Mouse (Mus musculus) cerebellum, adult 9-11 months (tissue): ENCODE data around the gene Zranb1.

ENCODE experiments used
- DNase-seq: peaks from one replicate; pipeline ENCODE4 v3.0.0; 2022

The Zranb1 gene

GRCm38 (mm10) chr7:132930850-132931559 lies at the start of gene Zranb1:
Zranb1 (plus strand) TSS chr7:132931142.
- peak; percentile 99 for DNase-seq

- DNase-seq: no peak
Observed at GRCm38 (mm10) chr7:132882343-132882742, 48.6 kb upstream of the Zranb1 start.

GRCm38 (mm10) chr7:132884031-132884430 lies 46.9 kb upstream of the Zranb1 start:
- DNase-seq: no peak

DNA sequence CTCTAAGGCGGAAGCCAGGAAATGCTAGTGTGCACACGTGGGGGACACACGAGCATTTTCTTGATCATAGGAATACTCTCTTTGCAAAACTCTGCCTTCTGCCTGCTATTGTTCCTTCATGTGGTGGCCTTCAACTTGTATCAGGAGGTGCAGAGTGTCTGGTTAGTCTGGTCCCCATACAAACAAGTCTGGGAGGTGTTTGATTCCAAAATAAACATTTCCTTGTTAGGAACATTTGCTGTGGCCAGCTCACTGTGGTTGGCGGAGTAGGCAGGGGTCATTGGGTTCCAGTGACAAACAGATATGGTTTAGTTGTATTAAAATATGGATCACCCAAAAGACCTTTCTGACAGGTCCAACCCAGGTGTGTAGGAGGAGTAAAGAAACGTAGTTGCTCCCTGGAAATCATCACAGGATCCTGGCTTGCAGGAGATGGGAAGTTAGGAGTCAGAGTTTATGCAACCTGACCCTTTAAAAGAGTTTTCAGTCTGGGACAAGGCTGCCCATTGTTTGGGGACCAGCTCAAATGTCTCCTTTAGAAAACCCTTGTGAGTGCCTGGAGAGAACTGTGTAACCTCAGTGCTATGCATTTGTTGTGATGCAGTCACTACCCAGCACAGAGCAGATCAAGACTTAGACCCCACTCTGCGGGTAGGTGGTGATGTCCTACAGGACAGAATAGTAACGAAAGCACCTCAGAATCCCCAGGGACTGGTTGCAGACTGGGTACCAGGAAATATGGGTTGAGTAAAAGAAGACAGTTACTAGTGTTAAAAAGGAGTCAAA lies 43.7 kb upstream of the Zranb1 start:
- DNase-seq: no peak

GRCm38 (mm10) chr7:132888052-132888451 lies 42.9 kb upstream of the Zranb1 start:
- no peak for DNase-seq

DNA sequence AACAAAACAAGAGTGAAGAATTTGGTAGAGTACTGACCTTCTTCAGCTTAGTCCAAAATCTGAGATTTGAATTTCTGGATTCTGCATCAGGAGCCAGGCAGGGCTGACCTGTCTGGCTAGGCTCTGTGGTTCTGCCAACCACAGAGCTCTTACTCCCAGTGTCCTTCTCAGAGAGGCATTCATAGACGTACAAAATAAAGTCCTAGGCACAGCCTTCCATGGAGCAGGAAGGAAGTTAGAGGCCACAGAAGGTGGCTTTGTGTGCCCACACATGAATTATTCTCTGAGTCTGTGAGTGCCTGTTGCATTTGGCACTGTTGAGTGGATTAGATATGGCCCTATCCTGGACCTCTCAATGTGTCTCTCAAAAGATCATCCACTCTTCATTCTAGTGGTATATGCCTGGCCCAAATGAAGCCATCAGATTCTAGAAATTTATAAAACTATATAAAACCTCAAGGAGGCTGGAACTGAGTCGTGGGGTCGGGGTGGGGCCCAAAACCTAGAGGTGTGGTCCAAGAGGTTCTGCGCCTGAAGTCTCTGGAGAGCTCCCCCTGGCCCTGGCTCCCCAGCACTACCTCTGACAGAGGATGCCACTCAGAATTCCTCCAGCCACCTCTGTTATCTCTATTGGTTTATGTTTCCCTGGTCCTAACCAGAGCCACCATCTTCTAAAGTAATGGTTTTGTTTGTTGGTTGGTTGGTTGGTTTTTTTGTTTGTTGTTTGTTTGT lies 42.3 kb upstream of the Zranb1 start:
- DNase-seq: no peak

DNA sequence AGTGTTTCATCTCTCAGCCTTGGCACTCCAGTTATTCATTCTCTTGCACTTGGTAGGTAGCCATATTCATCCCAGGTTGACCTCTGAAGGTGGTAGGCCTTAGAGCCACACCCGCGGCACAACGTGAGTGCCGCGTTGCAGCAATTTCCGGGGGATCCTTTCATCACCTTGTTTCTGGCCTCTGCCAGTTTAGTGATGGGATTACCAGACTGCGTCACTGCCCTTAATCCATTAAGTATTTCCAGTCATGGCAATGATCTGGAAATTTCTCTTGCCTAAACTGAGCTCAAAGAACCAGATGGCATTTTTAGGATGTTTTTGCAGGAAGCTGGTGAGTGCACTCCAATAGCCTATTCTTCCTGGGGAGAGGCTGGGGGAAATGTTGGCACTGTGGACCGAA lies 41.3 kb upstream of the Zranb1 start:
- peak; percentile 31 for DNase-seq

GRCm38 (mm10) chr7:132890201-132890600 lies 40.7 kb upstream of the Zranb1 start:
- peak; percentile 46 for DNase-seq

GRCm38 (mm10) chr7:132891561-132892310 lies 39.2 kb upstream of the Zranb1 start:
- peak; percentile 93 for DNase-seq

GRCm38 (mm10) chr7:132892311-132892661 lies 38.7 kb upstream of the Zranb1 start:
- DNase-seq: peak; percentile 96

- no peak for DNase-seq
Observed at GRCm38 (mm10) chr7:132892806-132893205, 38.1 kb upstream of the Zranb1 start.

DNA sequence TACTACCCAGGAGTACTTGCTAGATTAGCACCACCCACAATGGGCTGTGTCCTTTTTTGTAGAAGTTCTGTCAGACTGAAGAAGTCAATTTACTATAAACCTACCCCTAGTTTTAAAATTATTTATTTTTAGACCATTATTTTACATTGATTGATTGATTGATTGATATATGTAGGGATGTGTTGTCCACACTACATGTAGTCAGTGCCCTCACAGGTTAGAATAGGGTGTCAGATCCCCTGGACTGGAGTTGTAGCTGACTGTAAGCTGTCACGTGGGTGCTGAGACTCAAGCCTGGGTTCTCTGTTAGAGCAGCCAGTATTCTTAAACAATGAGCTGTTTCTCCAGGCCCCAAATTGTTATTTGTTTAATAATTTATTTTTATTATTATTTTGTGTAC lies 37.6 kb upstream of the Zranb1 start:
- no peak for DNase-seq

GRCm38 (mm10) chr7:132894841-132895555 lies 35.9 kb upstream of the Zranb1 start:
- DNase-seq: peak; percentile 86

- peak; percentile 58 for DNase-seq
Observed at GRCm38 (mm10) chr7:132896206-132896815, 34.6 kb upstream of the Zranb1 start.

- no peak for DNase-seq
Observed at GRCm38 (mm10) chr7:132897258-132897657, 33.7 kb upstream of the Zranb1 start.

- peak; percentile 36 for DNase-seq
Observed at GRCm38 (mm10) chr7:132898234-132898633, 32.7 kb upstream of the Zranb1 start.

DNA sequence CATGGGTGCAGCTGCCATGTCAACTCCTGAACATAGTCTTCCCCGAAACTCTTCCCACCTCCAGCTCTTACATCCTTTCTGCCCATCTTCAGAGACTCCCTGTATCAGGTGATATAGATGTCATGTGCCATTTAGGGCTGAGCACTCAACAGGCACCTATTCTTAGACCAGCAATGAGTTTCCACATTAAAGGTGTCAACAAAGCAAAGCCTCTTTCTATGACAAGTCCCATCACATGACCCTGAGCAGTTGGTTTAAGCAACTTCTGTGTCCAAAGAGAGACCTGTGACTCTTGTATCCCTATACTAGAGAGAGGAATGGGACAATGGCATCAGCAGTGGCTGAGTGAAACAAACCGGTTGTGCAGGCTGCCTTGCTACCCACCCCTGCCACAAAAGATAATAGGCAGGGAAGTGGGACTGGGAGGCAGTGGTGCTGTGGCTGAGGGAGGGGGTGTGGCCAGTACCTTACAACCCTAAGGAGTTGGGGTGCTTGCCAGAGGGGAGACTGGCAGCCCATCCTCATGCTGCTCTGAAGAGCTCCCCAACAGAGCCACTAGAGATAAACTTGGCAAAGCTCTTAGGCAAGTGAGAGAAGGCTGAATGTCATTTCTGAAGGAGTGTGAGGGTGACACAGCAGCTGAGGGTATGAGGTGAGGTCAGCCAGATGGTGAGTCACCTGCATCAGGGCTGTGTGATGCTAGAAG lies 30.0 kb upstream of the Zranb1 start:
- no peak for DNase-seq

DNA sequence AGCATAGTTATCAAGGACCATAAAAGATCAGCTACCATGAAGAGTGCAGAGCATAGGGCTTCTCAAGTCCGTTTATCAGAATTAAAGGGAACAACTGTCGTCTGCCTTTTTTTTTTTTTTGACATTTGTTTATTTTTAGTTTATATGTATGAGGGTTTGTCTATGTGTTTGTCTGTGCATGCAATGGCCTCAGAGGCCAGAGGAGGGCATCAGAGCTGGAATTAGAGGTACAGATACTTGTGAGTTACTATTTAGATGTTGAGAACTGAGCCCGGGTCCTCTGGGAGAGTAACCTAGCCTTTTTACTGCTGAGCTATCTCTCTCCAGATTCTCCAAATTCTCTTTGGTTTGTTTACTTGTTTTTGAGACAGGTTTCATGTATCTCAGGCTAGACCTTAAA lies 27.1 kb upstream of the Zranb1 start:
- DNase-seq: no peak

DNA sequence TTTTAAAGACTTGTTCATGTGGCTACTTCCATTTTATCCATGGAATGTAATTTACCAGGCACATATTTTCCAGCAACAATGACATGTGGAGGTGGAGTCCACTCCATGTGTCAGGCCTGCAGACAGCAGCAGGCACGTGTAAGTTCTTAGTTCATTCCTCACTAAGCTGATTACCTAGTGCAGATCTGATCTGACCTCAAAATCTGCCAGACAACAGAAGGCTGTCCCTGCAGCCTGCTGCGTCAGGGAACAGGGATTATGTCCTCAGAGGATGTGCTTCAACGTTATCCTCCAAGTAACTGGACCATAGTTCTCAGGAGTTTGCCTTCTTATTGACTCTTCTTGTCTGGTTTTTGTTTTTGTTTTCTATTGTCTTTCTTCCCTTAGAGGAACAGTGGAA lies 9.0 kb upstream of the Zranb1 start:
- DNase-seq: no peak

- DNase-seq: no peak
Observed at GRCm38 (mm10) chr7:132925227-132925626, 5.7 kb upstream of the Zranb1 start.

GRCm38 (mm10) chr7:132927201-132927600 lies 3.7 kb upstream of the Zranb1 start:
- no peak for DNase-seq
